9 mouse cellular contexts compared by ENCODE assay signal in the genomic region with DNA sequence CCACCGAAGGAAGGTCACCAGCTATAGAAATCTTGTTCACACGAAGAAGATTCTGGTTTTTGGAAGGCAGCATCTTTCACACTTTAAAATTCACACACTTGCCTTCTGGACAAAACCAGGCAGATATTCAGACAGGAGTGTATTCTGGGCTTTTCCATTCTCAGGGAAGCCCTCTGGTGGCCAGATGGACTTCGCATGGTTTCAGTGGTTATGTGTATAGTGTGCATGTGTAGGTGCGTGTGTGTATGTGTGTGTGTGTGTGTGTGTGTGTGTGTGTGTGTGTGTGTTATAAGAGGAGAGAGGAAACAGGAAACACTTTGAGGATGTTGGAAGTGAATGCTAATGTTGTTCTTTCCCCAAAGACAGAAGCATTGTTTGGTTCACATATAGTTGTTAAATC.
DNase-seq lines count a peak whose midpoint lies in the region; ATAC-seq lines count a peak whose summit lies in the region.
"Had no signal": no experiment of that assay in that cellular context is flagged by ENCODE, and none has a peak within 500 bp of the region (broad histone marks: within the 10 kb centered on the region; RNA-seq: fewer than 3 reads in every experiment).

No protein-coding gene starts in this region.

- no peak overlapping the region for H3K4me3 ChIP-seq in embryonic facial prominence, embryonic 10.5 days
- H3K4me3 ChIP-seq: stomach, embryonic 15.5 days had no signal

- H3K4me1 ChIP-seq in embryonic facial prominence, embryonic 10.5 days, result no peaks in the 10 kb centered on the region
- H3K4me1 ChIP-seq: stomach, embryonic 15.5 days had no signal

- intact Hi-C loops in left cerebral cortex, postnatal 25 days (cut with DNase I), result loop anchor here (2.0 to 10.0 kb wide), 3 partner anchors 317 to 800 kb away; partner anchors contain the start of genes Btg1 and Gm5426

- ATAC-seq in hematopoietic stem cell, adult 5-6 weeks (replicated peaks in 1 of 2; ENCODE audit: insufficient read depth in 1 of 2, low FRiP score in 2 of 2, low TSS enrichment in 1 of 2, low read depth in 1 of 2, poor library complexity in 2 of 2, severe bottlenecking in 2 of 2), result peak; percentile 46 to 68; a peak in 2 of 4 replicates
- peak; percentile 72; the same call in 1 of the 2 replicates for ATAC-seq in neutrophil, adult 5-6 weeks (ENCODE audit: extremely low read depth, insufficient number of reproducible peaks, low FRiP score, poor library complexity, severe bottlenecking)
- ATAC-seq in monocyte, adult 5-6 weeks (replicated peaks; ENCODE audit: insufficient number of reproducible peaks, low FRiP score, low TSS enrichment, poor library complexity, severe bottlenecking), result no peak

- H3K27ac ChIP-seq in embryonic facial prominence, embryonic 10.5 days (replicated peaks), result no peak overlapping the region
- H3K27ac ChIP-seq: stomach, embryonic 15.5 days had no signal

- H3K9me3 ChIP-seq in embryonic facial prominence, embryonic 10.5 days, result no peaks in the 10 kb centered on the region
- H3K9me3 ChIP-seq: stomach, embryonic 15.5 days had no signal

- H3K27me3 ChIP-seq in embryonic facial prominence, embryonic 10.5 days (replicated peaks; ENCODE audit: low read depth, poor library complexity, severe bottlenecking), result no peaks in the 10 kb centered on the region
- H3K27me3 ChIP-seq: stomach, embryonic 15.5 days had no signal

- no peaks in the 10 kb centered on the region for H3K36me3 ChIP-seq in embryonic facial prominence, embryonic 10.5 days (replicated peaks)
- H3K36me3 ChIP-seq: stomach, embryonic 15.5 days had no signal

- WGBS in embryonic facial prominence, embryonic 10.5 days, result 82% methylated on average over 4 of the region's 4 CpGs

- DNase-seq in ovary, postnatal 14 days (ENCODE audit: low spot score), result peak; percentile 29
- DNase-seq in ovary, adult 18-20 months (ENCODE audit: low spot score), result no peak
- peak; percentile 60 for DNase-seq in adrenal gland, adult 2 months
- peak; percentile 41 for DNase-seq in embryonic facial prominence, embryonic 10.5 days (ENCODE audit: low spot score)
- peak; percentile 36 to 62 for DNase-seq in left cerebral cortex, postnatal 25 days (ENCODE audit: low spot score in 2 of 2)
